Mouse (Mus musculus) testis, adult 10 weeks (tissue): ENCODE data around the gene Epc2. TPM values are rescaled to one million over a fixed set of nuclear protein-coding genes. Genes with fewer than 3 reads are reported as not detected.

Experiments used
- polyA plus RNA-seq: library from polyadenylated mRNA; stranded (reverse); fragments of 350-450 nt; fragmentation: Illumina TruSeq; extraction: RNeasy Lipid Tissue Mini Kit (QIAGEN cat#74804); gene quantifications from one replicate; pipeline ENCODE4 v1.2.3, GENCODE M21; 2014; ENCODE audit warnings: low read depth, low replicate concordance

The Epc2 gene
- 39.9 TPM for polyA plus RNA-seq

GRCm38 (mm10) chr2:49450931-49451636 is at the start of gene Epc2:
TSS of gene Epc2 (plus strand) at chr2:49451486.

Other genes with a start within 250 kb of the Epc2 start
- gene Kif5c, start 167.8 kb downstream of the Epc2 start, polyA plus RNA-seq: 9.1 TPM